Mouse (Mus musculus): ENCODE data around the gene Foxl2. TPM values are rescaled to one million over a fixed set of nuclear protein-coding genes. Genes with fewer than 3 reads are reported as not detected.

The Foxl2 gene
- total RNA-seq, 1 experiment from 2014 or later, result not detected

DNA sequence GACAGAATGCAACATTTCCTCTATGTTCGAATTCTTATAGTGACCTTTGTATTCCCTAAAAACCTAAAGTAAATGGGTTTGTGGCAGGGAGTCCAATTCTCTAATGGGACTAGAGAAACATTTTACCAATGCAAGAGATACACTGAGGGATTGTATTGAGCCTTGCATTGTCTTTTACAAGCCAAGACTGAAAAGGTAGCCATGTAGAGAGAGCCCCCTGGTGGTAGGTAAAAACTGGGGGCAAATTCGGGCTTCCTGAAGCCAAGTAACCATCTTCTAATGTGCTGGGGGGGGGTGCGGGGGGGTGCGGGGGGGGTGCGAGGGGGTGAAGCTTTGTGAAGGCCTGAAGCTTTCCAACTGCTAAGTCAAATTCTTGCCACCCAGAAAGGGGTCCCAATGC, 5.3 kb downstream of the Foxl2 start:
- ATAC-seq (ENCODE audit: extremely low read depth, insufficient number of reproducible peaks, low FRiP score, poor library complexity, severe bottlenecking), result no peak

DNA sequence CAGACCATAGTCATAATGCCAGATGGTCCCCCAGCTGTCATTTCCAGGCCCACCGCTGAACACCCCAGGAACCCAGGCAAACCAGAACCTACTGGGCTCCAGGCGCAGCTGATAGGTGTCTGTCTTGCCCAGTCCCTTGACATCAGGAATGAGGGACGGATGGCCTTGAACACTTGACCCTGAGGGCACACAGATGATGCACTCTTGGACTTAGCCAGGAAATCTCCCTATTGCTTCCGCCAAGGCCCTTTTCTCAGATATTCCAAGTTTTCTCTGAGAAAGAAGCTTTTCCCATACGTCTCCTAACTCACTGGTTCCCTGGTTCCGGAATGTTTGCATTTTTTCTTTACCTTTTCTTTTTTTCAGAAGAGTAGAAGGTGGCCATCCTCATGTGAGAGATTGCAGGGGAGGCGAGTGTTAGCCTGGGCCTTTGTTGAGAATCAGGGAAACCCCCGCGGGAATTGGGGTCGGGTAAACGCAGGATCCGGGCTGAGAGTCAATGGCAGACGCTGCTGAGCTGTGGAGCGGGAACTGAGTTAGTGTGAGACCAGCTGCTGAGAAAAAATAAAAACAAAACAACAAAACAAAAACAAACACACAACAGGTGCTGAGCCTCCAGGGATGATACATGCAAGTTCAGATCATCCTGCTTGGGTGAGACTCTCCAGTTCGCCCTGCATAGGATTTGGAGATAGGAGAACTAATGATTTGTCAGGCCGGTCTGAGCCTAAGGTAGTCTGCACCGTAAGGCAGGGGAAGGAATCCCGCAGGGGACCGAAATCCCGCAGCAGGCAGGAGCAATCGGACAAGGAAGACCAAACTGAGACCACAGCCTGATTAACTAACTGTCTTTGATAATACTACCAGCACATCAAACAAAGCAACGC, 6.7 kb downstream of the Foxl2 start:
- ATAC-seq (ENCODE audit: extremely low read depth, insufficient number of reproducible peaks, low FRiP score, poor library complexity, severe bottlenecking), result no peak

DNA sequence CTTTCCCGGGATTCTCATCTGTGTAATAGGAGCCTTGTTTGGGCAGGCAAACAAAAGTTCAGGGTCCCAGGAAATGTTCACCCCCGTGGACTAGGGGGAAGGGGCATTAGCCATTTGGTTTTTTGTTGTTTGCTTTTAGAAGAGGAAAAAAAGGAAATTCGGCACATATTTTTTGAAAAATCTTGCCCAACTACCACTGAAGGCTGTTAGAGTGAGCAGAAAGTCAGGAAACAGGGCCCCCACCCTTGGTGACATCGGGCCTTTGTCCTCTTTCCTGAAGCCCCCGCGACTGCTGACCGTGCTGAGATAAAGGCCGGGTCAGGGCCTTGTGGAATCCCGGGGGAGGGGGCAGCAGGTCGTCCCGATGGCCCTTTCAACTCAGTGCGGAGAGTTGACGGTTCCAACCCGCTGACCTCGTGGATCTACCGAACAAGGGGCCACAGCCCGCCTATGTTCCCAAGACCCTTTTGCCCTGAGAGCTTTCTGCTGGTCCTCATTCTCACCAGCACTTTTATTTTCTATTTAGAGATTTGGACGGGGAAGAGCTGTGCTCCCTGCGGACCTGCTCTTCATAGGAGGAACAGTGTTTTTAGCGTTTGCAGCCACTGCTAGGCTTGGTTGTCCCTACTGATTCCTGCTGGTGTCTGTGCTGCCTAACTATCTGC, 7.5 kb downstream of the Foxl2 start:
- ATAC-seq (ENCODE audit: extremely low read depth, insufficient number of reproducible peaks, low FRiP score, poor library complexity, severe bottlenecking), result no peak

DNA sequence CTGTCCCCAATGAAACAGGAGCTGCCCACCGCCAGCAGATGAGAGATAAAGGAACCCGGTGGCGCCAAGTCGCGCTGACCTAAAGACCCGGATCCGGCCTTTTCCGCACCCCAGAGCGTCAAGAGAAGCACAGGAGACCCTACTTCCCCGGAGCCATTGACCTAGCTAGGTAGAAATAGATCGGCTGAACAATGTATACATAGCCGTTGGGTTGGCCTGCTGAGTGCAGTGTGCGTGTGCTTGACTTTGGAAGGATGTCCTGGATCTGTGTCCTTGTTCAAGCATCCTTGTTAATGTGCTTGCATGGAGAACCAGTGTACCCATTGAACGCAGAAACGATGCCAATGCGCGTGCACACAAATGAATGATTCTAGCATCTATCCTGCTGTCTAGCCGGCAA, 8.6 kb downstream of the Foxl2 start:
- ATAC-seq (ENCODE audit: extremely low read depth, insufficient number of reproducible peaks, low FRiP score, poor library complexity, severe bottlenecking), result no peak

DNA sequence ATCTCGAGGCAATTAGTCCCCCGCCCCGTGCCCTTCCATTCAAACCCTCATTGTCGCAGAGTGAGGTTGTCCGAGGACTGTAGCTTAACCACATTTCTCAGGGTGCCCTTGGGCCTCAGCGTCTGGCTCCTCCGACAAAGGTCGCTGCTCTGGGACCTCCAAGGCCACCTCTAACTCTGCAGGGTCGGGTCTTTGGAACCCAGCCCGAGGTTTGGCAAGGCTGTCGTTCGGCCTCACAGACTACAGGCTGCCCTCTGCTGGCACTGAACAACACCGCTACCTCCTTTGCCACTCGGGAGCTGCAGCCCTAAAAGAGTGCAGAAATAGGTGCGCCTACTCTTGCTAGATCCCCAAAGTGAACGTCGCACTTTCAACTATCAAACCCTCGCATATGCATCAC, 10.0 kb downstream of the Foxl2 start:
- ATAC-seq (ENCODE audit: extremely low read depth, insufficient number of reproducible peaks, low FRiP score, poor library complexity, severe bottlenecking), result no peak

DNA sequence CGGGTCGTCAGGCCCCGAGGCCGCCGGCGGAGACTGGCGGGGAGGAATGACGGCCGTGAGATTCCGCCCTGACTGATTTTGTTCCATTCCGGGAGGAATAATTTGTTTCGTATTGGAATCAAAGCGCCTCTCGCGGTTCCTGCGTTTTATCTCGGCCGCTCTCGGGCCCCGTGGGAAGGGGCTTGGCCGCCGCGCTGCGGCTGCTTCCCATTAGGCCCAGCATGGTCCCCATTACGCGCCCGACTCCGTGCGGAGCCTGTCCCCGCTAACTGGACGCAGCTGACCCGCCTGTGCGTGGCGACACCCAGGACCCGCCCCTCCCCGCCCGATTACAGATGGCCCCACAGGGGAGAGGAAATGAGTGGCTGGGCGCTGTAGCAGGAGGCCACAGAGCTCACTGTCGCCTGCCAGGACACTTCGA, 18.0 kb downstream of the Foxl2 start:
- ATAC-seq (ENCODE audit: extremely low read depth, insufficient number of reproducible peaks, low FRiP score, poor library complexity, severe bottlenecking), result no peak

DNA sequence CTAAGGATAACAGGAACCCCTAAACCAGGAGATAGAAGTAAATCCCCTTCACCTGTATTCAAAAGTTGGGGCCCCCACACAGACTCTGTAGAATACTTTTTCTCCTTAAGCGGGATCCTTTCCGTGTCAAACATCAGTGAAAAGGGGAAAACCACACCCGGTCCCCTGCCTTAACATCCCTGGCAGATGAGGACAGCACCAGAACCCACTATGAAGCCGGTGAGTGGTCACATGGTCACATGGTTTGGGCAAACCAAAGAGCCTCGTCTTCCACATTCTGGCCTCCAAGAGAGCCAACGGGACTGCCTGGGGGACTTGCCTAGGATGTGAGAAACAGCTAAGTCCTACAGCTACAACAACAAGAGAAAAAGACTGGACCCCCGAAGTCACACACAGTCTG, 18.5 kb downstream of the Foxl2 start:
- no peak for ATAC-seq (ENCODE audit: extremely low read depth, insufficient number of reproducible peaks, low FRiP score, poor library complexity, severe bottlenecking)

DNA sequence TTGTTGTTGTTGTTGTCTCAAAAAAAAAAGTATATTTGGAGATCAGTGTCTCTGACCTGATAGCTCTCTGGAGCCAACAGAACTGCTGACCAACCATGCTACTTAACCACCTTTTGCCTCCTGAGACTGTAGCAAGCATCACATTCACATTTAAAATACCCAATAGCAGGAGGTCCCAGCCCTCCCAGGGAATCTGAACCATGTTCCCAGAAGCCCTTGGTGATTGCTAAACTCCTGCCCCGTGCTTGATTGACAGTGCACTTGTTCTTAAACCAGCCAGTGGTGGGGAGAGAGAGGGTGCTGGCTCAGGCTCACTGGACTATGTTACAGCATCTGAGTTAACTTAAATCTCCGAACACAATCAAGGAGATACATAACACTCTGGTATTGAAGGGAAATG, 19.8 kb downstream of the Foxl2 start:
- ATAC-seq (ENCODE audit: extremely low read depth, insufficient number of reproducible peaks, low FRiP score, poor library complexity, severe bottlenecking), result no peak

DNA sequence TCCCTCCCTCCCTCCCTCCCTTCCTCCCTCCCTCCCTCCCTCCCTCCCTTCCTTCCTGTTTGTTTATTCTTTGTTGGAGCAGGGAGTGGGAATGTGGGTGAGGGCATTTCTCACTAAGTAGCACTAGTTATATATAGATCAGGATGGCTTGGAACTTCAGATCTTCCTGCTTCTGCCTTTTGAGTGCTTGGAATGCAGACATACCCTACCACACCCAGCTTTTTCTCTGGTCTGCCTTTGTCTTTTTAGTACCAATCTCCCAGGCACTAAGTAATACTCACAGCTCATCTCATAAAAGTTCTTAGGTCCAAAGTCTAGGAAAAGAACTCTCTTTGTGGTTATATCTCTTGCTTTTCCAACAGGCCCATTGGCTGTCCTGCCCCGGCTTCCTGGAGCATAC, 21.0 kb downstream of the Foxl2 start:
- no peak for ATAC-seq (ENCODE audit: extremely low read depth, insufficient number of reproducible peaks, low FRiP score, poor library complexity, severe bottlenecking)

DNA sequence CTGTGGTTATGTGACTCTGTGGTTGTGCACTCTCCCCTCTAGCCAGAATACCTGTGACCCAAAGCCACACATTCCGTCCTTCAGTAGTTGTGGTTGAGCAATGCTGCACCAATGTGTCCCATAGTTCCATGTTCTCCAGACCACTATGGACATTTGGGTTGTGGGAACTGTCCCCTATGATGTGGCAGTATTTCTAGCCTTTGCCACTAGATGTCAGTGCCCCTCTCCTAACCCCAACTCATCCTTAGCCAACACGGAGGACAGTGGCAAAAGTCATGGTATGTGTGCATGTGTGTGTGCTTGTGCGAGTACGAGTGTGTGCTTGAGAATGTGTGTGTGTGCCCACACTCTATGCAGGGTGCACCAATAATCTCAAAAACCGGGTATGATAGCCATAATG, 21.4 kb downstream of the Foxl2 start:
- ATAC-seq (ENCODE audit: extremely low read depth, insufficient number of reproducible peaks, low FRiP score, poor library complexity, severe bottlenecking), result no peak

DNA sequence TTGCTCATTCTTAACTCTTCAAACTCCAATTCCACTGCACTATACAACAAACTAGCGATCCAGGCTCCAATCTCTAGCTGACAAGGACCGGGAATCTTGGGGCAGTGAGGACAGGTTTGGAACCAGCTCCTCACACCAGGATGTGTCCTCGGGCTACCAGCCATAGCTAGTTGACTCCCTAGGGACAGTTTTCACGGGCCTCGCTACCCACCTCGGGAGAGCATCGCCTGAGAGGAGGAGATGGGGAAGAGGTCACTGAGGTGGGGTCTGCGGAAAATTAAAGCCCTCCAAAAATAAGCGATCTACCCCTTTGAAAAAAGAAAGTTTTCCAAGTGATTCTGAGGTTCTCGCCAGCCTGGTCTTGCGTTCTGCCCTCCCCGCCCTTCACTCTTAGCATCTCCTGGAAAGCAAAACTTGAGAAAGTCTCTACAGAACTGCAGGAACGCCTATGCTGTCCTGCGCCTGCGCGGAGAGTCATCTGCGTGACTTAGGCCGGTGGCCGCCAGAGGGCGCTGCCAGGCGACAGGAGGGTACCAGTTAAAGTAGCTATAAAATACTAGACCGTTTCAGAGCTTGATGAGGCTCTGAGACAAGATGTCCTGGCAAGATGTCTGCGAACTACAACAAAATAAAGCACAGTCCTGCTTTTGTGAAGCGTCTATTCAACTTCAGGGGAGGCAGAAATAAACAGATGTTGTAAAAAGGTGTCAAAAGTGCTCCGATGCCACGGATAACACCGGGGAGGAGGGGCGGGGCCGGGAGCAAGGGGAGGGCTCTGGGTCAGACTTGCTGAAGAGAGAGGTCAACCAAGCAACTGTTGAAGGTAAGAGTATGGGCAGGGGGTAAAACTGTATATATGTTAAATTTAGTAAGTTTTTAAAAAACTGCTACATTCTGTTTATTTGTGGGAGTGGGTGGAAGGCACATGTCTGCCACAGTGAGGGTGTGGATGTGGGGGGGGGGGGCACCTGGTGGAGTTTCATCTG, 24.6 kb downstream of the Foxl2 start:
- peak; percentile 84 for ATAC-seq (ENCODE audit: extremely low read depth, insufficient number of reproducible peaks, low FRiP score, poor library complexity, severe bottlenecking)

DNA sequence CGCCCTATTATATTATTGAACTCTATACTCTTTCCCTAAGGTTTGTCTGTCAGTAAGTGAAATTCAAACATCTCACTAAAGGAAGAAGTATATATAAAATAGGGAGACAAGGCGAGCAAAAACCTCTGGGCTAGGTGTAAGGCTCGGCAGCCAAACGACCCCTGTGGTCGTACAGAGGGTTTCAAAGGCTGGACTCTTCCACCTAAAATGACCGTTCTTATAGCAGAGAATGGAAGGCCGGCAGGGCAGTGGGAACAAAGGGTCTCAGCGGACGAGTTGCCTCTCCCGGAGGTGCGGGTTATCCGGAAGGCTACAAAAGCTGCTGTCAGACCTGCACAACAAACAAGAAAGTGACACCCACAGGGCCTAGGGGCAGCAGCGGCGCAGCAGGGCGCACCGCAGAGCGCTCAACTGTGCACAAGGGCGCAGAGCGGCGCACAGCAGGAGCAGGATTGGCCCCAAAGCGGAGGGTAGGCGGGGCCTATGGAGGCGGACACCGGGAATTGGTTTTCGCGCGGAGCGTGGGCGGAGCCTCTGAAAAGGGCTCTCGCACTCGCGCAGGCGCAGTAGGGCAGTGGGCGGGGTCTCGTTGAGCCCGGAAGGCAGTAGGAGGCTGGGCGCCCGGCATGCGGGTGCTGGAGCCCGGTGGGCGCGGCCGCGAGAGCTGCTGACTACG, 30.9 kb downstream of the Foxl2 start, which contains the start of gene Faim:
Gene Faim, plus strand, starts transcription at position 574 of the 676 bp plus-strand sequence.
- ATAC-seq (ENCODE audit: extremely low read depth, insufficient number of reproducible peaks, low FRiP score, poor library complexity, severe bottlenecking), result peak; percentile 95

DNA sequence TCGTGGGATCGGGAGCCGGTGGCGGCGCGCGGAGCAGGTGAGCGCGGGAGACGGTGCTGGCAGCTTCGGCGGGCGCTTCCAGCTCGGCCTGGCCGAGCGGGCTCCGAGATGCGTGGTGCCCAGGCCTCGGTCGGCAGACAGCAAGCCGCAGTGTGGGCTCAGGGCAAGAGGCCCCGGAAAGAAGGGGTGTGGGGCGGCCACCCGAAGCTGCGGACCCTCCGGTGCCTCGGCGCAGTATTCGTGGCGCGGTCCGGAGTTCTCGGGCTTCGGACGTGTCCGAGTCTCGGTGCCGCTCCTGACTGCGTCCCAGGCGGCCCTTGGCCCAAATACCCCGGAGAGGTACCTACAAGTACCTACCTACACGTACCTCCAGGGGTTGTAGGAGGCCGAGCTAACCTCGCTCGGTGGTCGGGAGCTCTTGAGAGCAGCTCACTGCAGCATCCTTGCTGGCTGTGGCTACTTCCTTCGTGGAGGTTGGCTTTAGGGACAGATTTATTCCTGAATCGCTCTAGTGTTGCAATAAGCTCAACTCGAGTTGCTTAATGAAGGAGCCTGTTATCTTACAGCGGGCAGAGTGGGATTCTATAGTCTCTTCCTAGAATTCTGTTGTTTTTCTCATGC, 31.5 kb downstream of the Foxl2 start:
- no peak for ATAC-seq (ENCODE audit: extremely low read depth, insufficient number of reproducible peaks, low FRiP score, poor library complexity, severe bottlenecking)

DNA sequence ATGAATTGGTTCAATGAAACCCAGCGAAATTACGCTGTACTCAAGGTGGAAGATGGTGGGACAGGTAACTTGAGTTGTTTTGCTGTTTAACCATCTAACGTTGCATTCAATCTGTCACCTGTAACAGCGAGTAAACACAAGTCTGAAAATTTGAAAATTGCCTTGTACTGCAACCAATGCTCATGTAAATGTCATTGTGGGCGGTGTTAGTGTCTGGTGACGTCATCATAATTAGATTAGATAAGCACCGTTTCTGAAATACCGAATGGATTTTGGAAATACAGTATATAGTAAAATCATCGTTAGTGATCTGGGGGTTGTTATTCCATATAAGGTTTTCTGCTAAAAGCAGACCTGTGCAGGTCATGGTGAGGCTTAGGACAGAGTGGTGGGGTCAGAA, 32.0 kb downstream of the Foxl2 start:
- ATAC-seq (ENCODE audit: extremely low read depth, insufficient number of reproducible peaks, low FRiP score, poor library complexity, severe bottlenecking), result no peak

DNA sequence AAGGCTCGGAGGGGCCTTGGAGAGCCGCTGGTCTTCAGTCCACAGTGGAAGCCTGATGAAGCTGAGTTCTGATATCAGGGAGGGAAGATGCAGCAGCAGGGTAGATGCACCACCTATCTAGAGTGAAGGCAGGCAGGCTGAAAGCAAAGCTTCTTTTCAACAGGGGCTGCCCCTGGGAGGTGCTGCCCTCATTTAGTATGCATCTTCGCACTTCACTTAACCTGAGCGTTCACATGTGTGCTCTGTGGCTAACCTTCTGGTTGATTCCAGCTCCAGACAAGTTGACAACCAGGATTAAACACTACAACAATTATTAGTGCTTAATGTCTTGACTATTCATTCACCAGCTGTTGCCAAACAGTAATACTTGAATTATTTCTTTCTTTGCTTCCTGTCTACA, 39.0 kb downstream of the Foxl2 start:
- peak; percentile 67; the same call in 1 of the 2 replicates for ATAC-seq (ENCODE audit: extremely low read depth, insufficient number of reproducible peaks, low FRiP score, poor library complexity, severe bottlenecking)

DNA sequence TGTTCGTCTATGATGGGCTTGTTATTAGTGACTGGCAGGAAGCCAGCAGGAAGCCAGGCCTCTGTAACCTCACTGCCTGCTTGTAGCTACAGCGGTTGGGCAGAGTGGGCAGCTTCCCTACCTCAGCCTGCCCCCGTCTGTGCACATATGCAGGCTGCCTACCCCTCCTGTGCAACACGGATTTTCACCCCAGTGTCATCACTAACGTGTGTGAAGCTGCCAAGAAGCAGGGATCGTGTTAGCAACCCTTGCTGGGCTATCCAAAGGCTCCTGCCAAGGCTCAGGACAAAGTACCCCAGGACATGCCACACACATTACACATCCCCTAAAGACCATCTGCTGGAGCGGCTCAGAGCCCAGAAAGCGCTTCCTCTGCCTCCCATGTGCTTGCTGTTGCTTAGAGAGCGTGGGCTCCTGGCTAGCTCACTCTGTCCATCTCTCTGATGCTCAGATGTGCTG, 44.8 kb downstream of the Foxl2 start:
- no peak for ATAC-seq (ENCODE audit: extremely low read depth, insufficient number of reproducible peaks, low FRiP score, poor library complexity, severe bottlenecking)

DNA sequence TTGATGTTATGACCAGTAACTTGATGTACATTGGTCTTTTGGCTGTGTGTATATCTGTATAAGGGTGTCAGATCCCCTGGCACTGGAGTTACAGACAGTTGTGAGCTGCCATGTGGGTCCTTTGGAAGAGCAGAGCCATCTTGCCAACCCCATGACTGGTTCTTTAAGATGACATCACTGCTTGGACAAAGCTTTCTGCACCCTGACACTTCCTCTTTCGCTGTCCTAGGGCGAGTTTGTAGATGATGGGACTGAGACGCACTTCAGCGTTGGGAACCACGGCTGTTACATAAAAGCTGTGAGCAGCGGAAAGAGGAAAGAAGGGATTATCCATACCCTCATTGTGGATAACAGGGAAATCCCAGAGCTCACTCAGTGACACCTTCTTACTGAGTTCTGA, 46.2 kb downstream of the Foxl2 start:
- no peak for ATAC-seq (ENCODE audit: extremely low read depth, insufficient number of reproducible peaks, low FRiP score, poor library complexity, severe bottlenecking)

All from neutrophil, adult 5-6 weeks (primary cell).